19 mouse cellular contexts compared by ENCODE assay signal in the genomic region with DNA sequence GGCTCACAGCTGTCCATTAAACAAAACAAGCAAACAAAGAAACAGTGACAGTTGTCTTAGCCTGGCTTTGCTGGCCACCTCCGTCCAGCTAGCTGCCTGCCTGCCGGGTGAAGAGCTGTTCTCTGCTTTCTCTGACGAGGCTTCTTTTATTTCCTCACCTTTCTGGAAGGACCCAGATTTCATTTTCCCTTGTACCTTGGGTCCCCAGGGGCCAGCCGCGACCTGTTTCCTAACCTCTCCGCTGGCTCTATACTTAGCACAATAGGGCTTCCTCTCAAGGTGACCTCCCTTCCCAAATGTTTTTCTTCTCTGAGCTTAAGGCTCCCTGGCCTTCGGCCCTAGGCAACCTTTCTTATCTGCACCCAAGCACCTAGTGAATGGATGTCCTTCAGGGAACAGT. TPM values are rescaled to one million over a fixed set of nuclear protein-coding genes. Genes with fewer than 3 reads are reported as not detected.
DNase-seq lines count a peak whose midpoint lies in the region; ATAC-seq and TF ChIP-seq lines count a peak whose summit lies in the region.
"Had no signal": no experiment of that assay in that cellular context is flagged by ENCODE, and none has a peak within 500 bp of the region (broad histone marks: within the 10 kb centered on the region; RNA-seq: fewer than 3 reads in every experiment).

No protein-coding gene starts in this region.

- no peak overlapping the region for H3K4me2 ChIP-seq in midbrain, embryonic 11.5 days
- H3K4me2 ChIP-seq in midbrain, embryonic 15.5 days = no peak overlapping the region
- H3K4me2 ChIP-seq: midbrain, embryonic 13.5 days; neural tube, embryonic 13.5 days had no signal

- no peaks in the 10 kb centered on the region for H3K27me3 ChIP-seq in midbrain, embryonic 11.5 days (ENCODE audit: control insufficient read depth, insufficient read depth, low read length)
- H3K27me3 ChIP-seq in midbrain, embryonic 15.5 days (replicated peaks) = no peaks in the 10 kb centered on the region
- H3K27me3 ChIP-seq: midbrain, embryonic 13.5 days; neural tube, embryonic 13.5 days; Patski had no signal

- WGBS in midbrain, embryonic 11.5 days = 35% methylated on average over 7 of the region's 7 CpGs
- 53% methylated on average over 7 of the region's 7 CpGs for WGBS in midbrain, embryonic 15.5 days

- no peak overlapping the region for H3K4me3 ChIP-seq in gastrocnemius, adult 2 months
- H3K4me3 ChIP-seq in midbrain, embryonic 11.5 days (ENCODE audit: low read depth, low read length) = no peak overlapping the region
- no peak overlapping the region for H3K4me3 ChIP-seq in midbrain, embryonic 15.5 days
- H3K4me3 ChIP-seq: midbrain, embryonic 13.5 days; neural tube, embryonic 13.5 days had no signal

- intact Hi-C loops in gastrocnemius, adult 2 months (cut with DNase I) = loop anchor here (5.0 kb wide), 1 partner anchor 96 kb away; no protein-coding TSS in a partner anchor
- intact Hi-C loops in heart, postnatal 10 days (cut with DNase I) = no loop called here

- no peak for TF ChIP-seq CTCF in gastrocnemius, adult 2 months (IDR thresholded peaks at IDR 0.05)

- H3K4me1 ChIP-seq in midbrain, embryonic 11.5 days (ENCODE audit: control insufficient read depth, insufficient read depth, low read length) = peaks cover 9% of the 10 kb centered on the region
- H3K4me1 ChIP-seq in midbrain, embryonic 15.5 days = peaks cover 17% of the 10 kb centered on the region

- peak; percentile 55 for DNase-seq in gastrocnemius, adult 2 months
- no peak for DNase-seq in gastrocnemius, adult 18-20 months (ENCODE audit: low spot score)
- DNase-seq in midbrain, embryonic 11.5 days (ENCODE audit: low spot score, missing footprints) = peak; percentile 81
- peak; percentile 52 to 53 for DNase-seq in heart, postnatal 10 days
- DNase-seq in right cerebral cortex, postnatal 14 days = no peak
- DNase-seq in embryo, embryonic 9.5 days (ENCODE audit: extremely low spot score) = no peak
- DNase-seq in urinary bladder, adult 18-20 months (ENCODE audit: low spot score in 2 of 2) = no peak
- DNase-seq: cerebellum, postnatal 10 days; layer of hippocampus, postnatal 36 days had no signal

- no peak overlapping the region for H3K9ac ChIP-seq in midbrain, embryonic 11.5 days (ENCODE audit: low read length)
- H3K9ac ChIP-seq in midbrain, embryonic 15.5 days = no peak overlapping the region
- H3K9ac ChIP-seq: midbrain, embryonic 13.5 days; neural tube, embryonic 13.5 days had no signal

- ATAC-seq in midbrain, embryonic 11.5 days (ENCODE audit: low FRiP score) = no peak
- ATAC-seq in midbrain, embryonic 15.5 days (replicated peaks) = no peak
- ATAC-seq: hindbrain, postnatal 0 days; midbrain, embryonic 13.5 days; Patski had no signal

- peak overlapping the region; percentile 82 for H3K27ac ChIP-seq in gastrocnemius, adult 2 months
- no peak overlapping the region for H3K27ac ChIP-seq in midbrain, embryonic 11.5 days (ENCODE audit: low read depth, low read length)
- no peak overlapping the region for H3K27ac ChIP-seq in midbrain, embryonic 15.5 days
- H3K27ac ChIP-seq: hindbrain, postnatal 0 days; midbrain, embryonic 13.5 days; neural tube, embryonic 13.5 days had no signal

- H3K36me3 ChIP-seq in midbrain, embryonic 11.5 days (ENCODE audit: control insufficient read depth, insufficient read depth, low read length) = no peaks in the 10 kb centered on the region
- no peaks in the 10 kb centered on the region for H3K36me3 ChIP-seq in midbrain, embryonic 15.5 days (replicated peaks)
- H3K36me3 ChIP-seq: midbrain, embryonic 13.5 days; neural tube, embryonic 13.5 days had no signal

- no peaks in the 10 kb centered on the region for H3K9me3 ChIP-seq in midbrain, embryonic 11.5 days (ENCODE audit: control insufficient read depth, low read length)
- no peaks in the 10 kb centered on the region for H3K9me3 ChIP-seq in midbrain, embryonic 15.5 days
- H3K9me3 ChIP-seq: midbrain, embryonic 13.5 days; neural tube, embryonic 13.5 days had no signal

RNA-seq across cellular contexts. Expression of a gene that starts 23.5 kb away (rescaled TPM):
- 10 to 100 TPM; 46.9 to 78.3 TPM for total RNA-seq in gastrocnemius, adult 2 months (2021)
- 10 to 100 TPM; 53.3 to 79.9 TPM for total RNA-seq in gastrocnemius, adult 18-20 months (2021)
- polyA plus RNA-seq in midbrain, embryonic 11.5 days (2014; fragmentation: Nextera tagmentation; extraction: Ambion mirVana) = 13.7 and 18.7 TPM in 2 replicates
- polyA plus RNA-seq in midbrain, embryonic 15.5 days (2015; fragmentation: Nextera tagmentation; extraction: Ambion mirVana) = 21.4 and 33.6 TPM in 2 replicates
- 10 to 100 TPM; 51.6 to 57.6 TPM for total RNA-seq in heart, postnatal 10 days (2021)

RNA-seq across cellular contexts. Expression of a gene that starts 30.8 kb away (rescaled TPM):
- not detected for total RNA-seq in gastrocnemius, adult 2 months (2021)
- not detected for total RNA-seq in gastrocnemius, adult 18-20 months (2021)
- not detected in 2 replicates for polyA plus RNA-seq in midbrain, embryonic 11.5 days (2014; fragmentation: Nextera tagmentation; extraction: Ambion mirVana)
- polyA plus RNA-seq in midbrain, embryonic 15.5 days (2015; fragmentation: Nextera tagmentation; extraction: Ambion mirVana) = 0.06 TPM in 1 of 2 replicates, not detected in the other
- total RNA-seq in heart, postnatal 10 days (2021) = not detected
- total RNA-seq: hindbrain, postnatal 0 days; layer of hippocampus, postnatal 36 days had no signal
- polyA plus RNA-seq: C2C12; frontal cortex, adult 2 months; hindbrain, postnatal 0 days; limb, embryonic 14.5 days; lung, embryonic 16.5 days; midbrain, embryonic 13.5 days; neural tube, embryonic 13.5 days; stomach, postnatal 0 days had no signal

Comparison
In these comparisons a context has a peak if more than half of its experiments do, and no peak if none do; other contexts are left out.
1. DNase-seq: peak in gastrocnemius, adult 2 months (single experiment), midbrain, embryonic 11.5 days (single experiment) and heart, postnatal 10 days (2 of 2); none in gastrocnemius, adult 18-20 months (single experiment), right cerebral cortex, postnatal 14 days (single experiment), embryo, embryonic 9.5 days (single experiment) and urinary bladder, adult 18-20 months (0 of 2).